Mouse (Mus musculus) lung, postnatal 4 days (tissue): ENCODE measurements around the gene Gpr108.

ENCODE experiments used
- DNase-seq, 2 experiments: peaks; one replicate each; pipeline ENCODE4 v3.0.0; 2021

Gene Gpr108

GRCm38 (mm10) chr17:57267556-57268126 is 19.4 kb upstream of the Gpr108 start:
- DNase-seq = no peak

GRCm38 (mm10) chr17:57264972-57265945 is 17.0 kb upstream of the Gpr108 start:
- peak; percentile 91 to 93 for DNase-seq

- DNase-seq = no peak
These were observed 15.9 kb upstream of the Gpr108 start for GRCm38 (mm10) chr17:57264164-57264563.

GRCm38 (mm10) chr17:57262901-57263550 is 14.8 kb upstream of the Gpr108 start:
- DNase-seq = no peak

GRCm38 (mm10) chr17:57261796-57262195 is 13.6 kb upstream of the Gpr108 start:
- DNase-seq = peak in 1 of 2 experiments; percentile 15

- DNase-seq = peak in 1 of 2 experiments; percentile 16
These were observed 13.0 kb upstream of the Gpr108 start for GRCm38 (mm10) chr17:57261286-57261685.

- peak in 1 of 2 experiments; percentile 10 for DNase-seq
These were observed 12.1 kb upstream of the Gpr108 start for GRCm38 (mm10) chr17:57260351-57260750.

- peak in 1 of 2 experiments; percentile 11 for DNase-seq
These were observed 11.5 kb upstream of the Gpr108 start for GRCm38 (mm10) chr17:57259742-57260141.

GRCm38 (mm10) chr17:57258191-57258590 is 9.9 kb upstream of the Gpr108 start:
- peak in 1 of 2 experiments; percentile 11 for DNase-seq

- DNase-seq = peak in 1 of 2 experiments; percentile 19
These were observed 8.8 kb upstream of the Gpr108 start for GRCm38 (mm10) chr17:57256921-57257485.

- DNase-seq = peak in 1 of 2 experiments; percentile 35
These were observed 7.1 kb upstream of the Gpr108 start for GRCm38 (mm10) chr17:57255354-57255753.

GRCm38 (mm10) chr17:57253306-57253705 is 5.1 kb upstream of the Gpr108 start:
- DNase-seq = peak in 1 of 2 experiments; percentile 52

- DNase-seq = peak in 1 of 2 experiments; percentile 2
These were observed 3.2 kb upstream of the Gpr108 start for GRCm38 (mm10) chr17:57251431-57251830.

- peak; percentile 64 to 74 for DNase-seq
These were observed 2.4 kb upstream of the Gpr108 start for GRCm38 (mm10) chr17:57250461-57251160.

- DNase-seq = peak; percentile 96 to 99
These were observed 1.2 kb upstream of the Gpr108 start, which contains the start of gene Trip10 for GRCm38 (mm10) chr17:57249186-57250181. TSS of gene Trip10 (plus strand) at chr17:57249455.

- peak in 1 of 2 experiments; percentile 22 for DNase-seq
These were observed 525 bp upstream of the Gpr108 start for GRCm38 (mm10) chr17:57248771-57249170.

GRCm38 (mm10) chr17:57247393-57248200 is 649 bp downstream of the Gpr108 start:
- peak; percentile 93 to 95 for DNase-seq

GRCm38 (mm10) chr17:57246663-57247392 is 1.4 kb downstream of the Gpr108 start:
- peak in 1 of 2 experiments; percentile 28 for DNase-seq

- DNase-seq = peak in 1 of 2 experiments; percentile 18
These were observed 2.8 kb downstream of the Gpr108 start for GRCm38 (mm10) chr17:57245311-57245929.
